Mouse (Mus musculus) liver, embryonic 14.5 days (tissue): ENCODE measurements around the gene Gm382.

ENCODE experiments used
- CTCF ChIP-seq: IDR thresholded peaks from 2 replicates; pipeline ENCODE4 v1.5.1; 2016; ENCODE audit warnings: antibody characterized with exemption, low read depth, control low read depth
- EP300 ChIP-seq: IDR thresholded peaks from 2 replicates; pipeline ENCODE4 v1.6.1; 2016; ENCODE audit warnings: antibody characterized with exemption, low read depth

DNA sequence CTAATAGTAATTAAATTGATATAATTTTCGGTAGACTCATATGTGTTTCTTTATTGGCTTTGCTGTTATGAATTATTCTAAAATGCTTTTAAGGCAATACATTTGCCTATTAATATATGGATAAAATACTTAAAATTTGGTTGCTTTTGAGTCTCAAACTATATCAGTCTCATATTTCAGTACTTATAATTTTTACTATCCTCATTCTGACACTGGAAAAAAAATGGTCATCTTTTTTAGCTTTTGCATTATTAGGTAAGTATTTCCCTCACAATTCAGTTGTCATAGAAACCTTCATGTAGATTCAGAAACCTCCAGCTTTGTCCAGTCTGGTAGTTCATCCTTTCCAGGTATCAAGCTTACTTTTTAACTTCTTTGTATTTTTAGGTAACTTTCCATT lies at the start of gene Gm382:
- no peak for TF ChIP-seq CTCF
- TF ChIP-seq EP300, result no peak
